Mouse (Mus musculus): ENCODE data around the gene Fbxo9.

DNA sequence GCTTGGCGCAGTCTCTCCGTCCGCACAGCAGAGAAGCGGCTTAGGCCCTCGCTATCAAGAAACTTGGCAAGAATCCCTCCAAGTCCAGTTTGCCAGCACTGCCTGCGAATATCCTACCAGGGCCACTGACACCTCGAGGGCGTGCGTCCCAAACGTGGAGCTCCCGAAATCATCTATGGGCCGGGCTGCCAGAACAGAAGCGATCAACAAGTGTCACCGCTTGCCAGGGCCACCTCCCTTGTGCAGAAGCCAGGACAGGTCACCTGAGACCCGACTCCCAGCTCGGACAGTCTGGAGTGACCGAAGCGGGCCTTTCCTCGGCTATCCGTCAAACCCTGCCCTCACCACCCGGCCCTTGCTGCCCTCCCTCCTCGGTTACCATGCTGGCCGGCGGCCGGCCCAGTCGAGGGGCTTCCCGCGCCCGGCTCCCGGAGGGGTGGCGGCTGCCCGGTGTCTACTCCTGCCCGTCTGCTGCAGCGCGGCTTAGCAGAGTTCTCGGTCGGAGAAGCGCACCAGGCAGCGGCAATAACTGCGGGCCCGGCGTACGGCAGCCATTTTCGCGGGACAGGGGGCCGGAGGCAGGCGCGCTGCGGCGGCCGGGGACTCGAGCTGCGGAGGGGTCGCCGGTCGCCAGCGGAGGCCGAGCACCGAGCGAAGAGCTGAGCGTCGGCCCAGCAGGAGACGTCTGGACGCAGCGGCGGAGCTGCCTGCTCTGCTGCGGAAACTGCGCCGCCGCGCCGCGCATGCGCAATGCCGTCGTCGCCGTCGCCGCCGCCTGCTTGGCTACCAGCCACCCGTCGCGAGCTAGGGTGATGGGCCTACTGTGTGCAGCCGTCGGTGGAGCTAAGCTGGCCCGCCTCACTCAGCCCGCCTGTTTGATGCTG, 711 bp downstream of the Fbxo9 start:
- TF ChIP-seq GATA1 (IDR thresholded peaks at IDR 0.05; ENCODE audit: low read length), result no peak
- no peak for TF ChIP-seq TAL1 (IDR thresholded peaks at IDR 0.05; ENCODE audit: low read length)

Data from erythroblast, embryonic 14.5 days (primary cell).